Mouse (Mus musculus) brain, adult 2 months (tissue): ENCODE measurements at regions not wholly inside any gene's neighbourhood (a gene's known extent, or its start where the extent isn't known, plus 50 kb on each side); places are given as distances from the start of the nearest gene placed in this dataset.

Experiments
- DNase-seq: peaks from one replicate; pipeline ENCODE4 v3.0.0; 2011; ENCODE audit warnings: low read depth, low spot score

DNA sequence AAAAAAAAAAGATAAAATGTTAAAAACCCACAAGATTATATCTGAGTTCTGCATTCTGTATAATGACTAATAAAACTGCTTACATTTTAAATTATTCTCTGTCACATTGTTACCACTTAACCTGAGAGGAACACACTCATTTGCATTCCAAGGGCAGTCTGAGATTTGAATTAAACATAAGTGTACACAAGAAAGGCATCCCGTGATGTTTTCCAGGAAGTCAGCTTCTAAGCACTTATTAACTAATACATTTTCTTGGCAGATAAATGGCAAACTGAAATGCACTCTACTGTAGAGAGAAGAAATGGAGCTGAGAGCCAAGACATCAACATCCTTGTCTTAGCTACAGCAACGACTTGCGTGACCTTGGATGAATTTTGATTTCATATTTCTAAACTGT, 516.5 kb downstream of the Cdh9 start:
- peak; percentile 17 for DNase-seq

DNA sequence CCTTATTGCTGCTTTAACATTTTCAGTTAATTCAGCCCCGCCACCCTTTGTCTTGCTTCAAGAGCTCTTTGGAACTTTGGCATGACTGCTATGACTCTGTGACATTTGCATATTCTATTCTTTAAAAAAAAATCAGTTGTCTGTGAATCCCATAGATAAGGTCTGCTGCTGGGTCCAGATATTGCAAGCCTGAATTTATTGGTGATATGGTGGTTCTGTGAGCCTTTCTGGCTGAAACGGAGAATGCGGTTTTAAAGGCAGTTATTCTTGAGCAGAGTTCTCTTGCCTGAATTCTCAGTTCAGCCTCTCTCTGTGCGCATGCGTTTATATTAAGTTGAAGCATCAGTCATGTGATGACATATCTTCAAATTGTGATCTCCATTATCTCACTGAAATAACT, 560.7 kb downstream of the Cdh9 start:
- DNase-seq: no peak
